Mouse (Mus musculus) cerebellum, adult 8-10 months (tissue): Measurements from ENCODE around the gene Il5.

Experiments used
- DNase-seq: peaks from one replicate; pipeline ENCODE4 v3.0.0; 2022

Gene Il5

GRCm38 (mm10) chr11:53772536-53772935 lies 51.9 kb downstream of the Il5 start:
- DNase-seq: no peak

DNA sequence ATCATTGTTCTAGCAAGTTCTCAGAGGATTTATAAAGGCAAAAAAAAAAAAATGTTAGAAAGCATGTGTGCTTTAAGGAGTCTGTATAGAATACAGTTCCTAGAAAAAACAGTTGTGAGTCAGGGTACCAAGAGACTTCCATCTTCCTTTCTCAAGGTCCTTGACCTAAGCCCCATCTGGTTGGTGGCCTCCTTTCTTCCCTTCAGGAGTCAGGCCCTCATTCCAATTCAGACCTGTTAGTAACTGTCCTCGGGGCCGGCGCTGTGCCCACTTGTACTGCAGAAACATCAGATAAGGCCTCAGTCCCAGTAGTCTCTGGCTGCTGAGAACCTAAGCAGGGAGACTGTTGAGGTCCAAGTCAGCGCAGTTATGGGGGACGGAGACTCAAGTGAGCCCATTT lies 52.5 kb downstream of the Il5 start, which contains the start of gene Gm17334:
Gene Gm17334 (minus strand): TSS at position 101 of the 400 bp plus-strand sequence.
- no peak for DNase-seq

DNA sequence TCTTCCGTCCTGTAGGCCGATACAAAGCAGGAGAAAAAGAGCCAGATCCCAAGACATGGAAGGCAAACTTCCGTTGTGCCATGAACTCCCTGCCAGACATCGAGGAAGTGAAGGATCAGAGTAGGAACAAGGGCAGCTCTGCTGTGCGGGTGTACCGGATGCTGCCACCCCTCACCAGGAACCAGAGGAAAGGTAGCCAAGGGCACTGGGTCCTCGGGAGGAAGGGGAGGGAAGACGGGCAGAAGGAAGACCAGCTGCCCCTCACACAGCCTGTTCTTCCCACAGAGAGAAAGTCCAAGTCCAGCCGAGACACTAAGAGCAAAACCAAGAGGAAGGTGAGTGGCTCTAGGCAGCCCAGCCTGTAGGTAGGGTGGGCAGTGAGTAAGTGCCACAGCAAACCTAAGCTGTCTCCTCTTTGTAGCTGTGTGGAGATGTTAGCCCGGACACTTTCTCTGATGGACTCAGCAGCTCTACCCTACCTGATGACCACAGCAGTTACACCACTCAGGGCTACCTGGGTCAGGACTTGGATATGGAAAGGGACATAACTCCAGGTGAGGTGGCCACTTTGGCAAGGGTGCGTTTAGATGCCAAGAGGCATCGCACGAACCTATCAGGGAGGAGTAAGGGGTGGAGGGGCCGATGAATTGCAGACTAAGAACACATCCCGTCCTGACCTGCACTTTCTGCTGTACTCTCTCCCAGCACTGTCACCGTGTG lies 53.2 kb downstream of the Il5 start:
- DNase-seq: no peak
